Comparison of ENCODE assay signal across 26 mouse cellular contexts in the genomic region with DNA sequence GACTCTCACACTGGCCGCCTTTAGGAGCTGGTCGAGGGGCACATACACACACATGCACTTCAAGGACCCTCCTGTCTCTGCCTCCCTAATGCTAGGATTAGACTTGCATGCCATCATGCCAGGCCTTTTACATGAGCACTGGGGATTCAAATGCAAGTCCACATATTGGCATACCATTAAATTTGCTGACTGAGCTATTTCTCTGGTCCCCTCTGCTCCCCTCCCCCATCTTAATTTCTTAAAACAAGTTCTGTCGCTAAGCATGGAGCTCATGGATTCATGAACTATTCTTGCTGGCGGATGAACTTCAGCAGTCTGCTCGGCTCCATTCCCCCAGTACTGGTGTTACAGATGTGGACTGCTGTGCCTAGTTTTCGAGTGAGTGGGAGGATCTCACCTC. TPM values are rescaled to one million over a fixed set of nuclear protein-coding genes. Genes with fewer than 3 reads are reported as not detected.
DNase-seq lines count a peak whose midpoint lies in the region; TF ChIP-seq lines count a peak whose summit lies in the region.
"Had no signal": no experiment of that assay in that cellular context is flagged by ENCODE, and none has a peak within 500 bp of the region (broad histone marks: within the 10 kb centered on the region; RNA-seq: fewer than 3 reads in every experiment).

No protein-coding gene starts in this region.

- no peak overlapping the region for H3ac ChIP-seq in myocyte (ENCODE audit: control insufficient read depth, insufficient read length)

- peak; percentile 85 for DNase-seq in heart, adult 11 months
- DNase-seq in heart, postnatal 14 days: no peak
- no peak for DNase-seq in ES-E14 (ENCODE audit: low read depth, low spot score)
- no peak for DNase-seq in embryo, embryonic 11 days
- no peak for DNase-seq in T-cell, adult 2 months (ENCODE audit: low spot score)
- no peak for DNase-seq in frontal cortex, postnatal 10 days (ENCODE audit: low spot score in 2 of 2)
- DNase-seq: adrenal gland, adult 2 months; adrenal gland, postnatal 14 days; B cell, adult 2 months; gastrocnemius, postnatal 10 days; gastrocnemius, postnatal 36 days; heart, adult 18-20 months; heart, postnatal 10 days; heart, postnatal 4 days had no signal

- H3K36me3 ChIP-seq in ES-E14 (ENCODE audit: control insufficient read depth, insufficient read depth, low read length, poor library complexity, severe bottlenecking): no peaks in the 10 kb centered on the region
- H3K36me3 ChIP-seq in myocyte (ENCODE audit: control insufficient read depth, insufficient read depth): peaks cover 19% of the 10 kb centered on the region
- H3K36me3 ChIP-seq: forebrain, embryonic 12.5 days; forebrain, embryonic 15.5 days; heart, embryonic 12.5 days; heart, embryonic 15.5 days had no signal

- intact Hi-C loops in heart, postnatal 14 days (cut with DNase I): no loop called here

- H3K27me3 ChIP-seq in myocyte (ENCODE audit: control insufficient read depth, insufficient read depth, insufficient read length): no peaks in the 10 kb centered on the region
- H3K27me3 ChIP-seq: forebrain, embryonic 12.5 days; forebrain, embryonic 15.5 days; Patski had no signal

- no peak for TF ChIP-seq POLR2A in myocyte (IDR thresholded peaks at IDR 0.05; ENCODE audit: insufficient read length, low read depth)

- H3K9me3 ChIP-seq in ES-E14 (ENCODE audit: control insufficient read depth, insufficient read depth, low read depth, low read length): no peaks in the 10 kb centered on the region
- H3K9me3 ChIP-seq: forebrain, embryonic 12.5 days; forebrain, embryonic 15.5 days; heart, embryonic 12.5 days; heart, embryonic 15.5 days had no signal

- in situ Hi-C loops in ES-E14 (cut with MboI; ENCODE audit: low sequenced_read_pairs in 2 of 2, unreplicated experiment in 2 of 2): no loop called here

- H3K27ac ChIP-seq in ES-E14 (ENCODE audit: insufficient read depth, low read depth, low read length, poor library complexity, severe bottlenecking): no peak overlapping the region
- H3K27ac ChIP-seq: forebrain, embryonic 12.5 days; forebrain, embryonic 15.5 days; heart, embryonic 15.5 days; hindbrain, embryonic 14.5 days; hindbrain, postnatal 0 days had no signal

- H3K4me3 ChIP-seq in ES-E14 (ENCODE audit: insufficient read depth in 1 of 2, low read depth in 1 of 2, low read length in 2 of 2, poor library complexity in 1 of 2, severe bottlenecking in 1 of 2): no peak overlapping the region
- H3K4me3 ChIP-seq in myocyte: no peak overlapping the region
- H3K4me3 ChIP-seq: erythroblast, embryonic 14.5 days; forebrain, embryonic 12.5 days; forebrain, embryonic 15.5 days; heart, embryonic 12.5 days; heart, embryonic 15.5 days had no signal

- peak overlapping the region; percentile 36 for H3K4me2 ChIP-seq in myocyte (ENCODE audit: low read depth)
- H3K4me2 ChIP-seq: forebrain, embryonic 12.5 days; forebrain, embryonic 15.5 days; heart, embryonic 12.5 days; heart, embryonic 15.5 days; hindbrain, embryonic 14.5 days had no signal

- H3K9ac ChIP-seq in ES-E14 (ENCODE audit: insufficient read depth, low read depth, low read length, poor library complexity, severe bottlenecking): no peak overlapping the region
- H3K9ac ChIP-seq: forebrain, embryonic 12.5 days; forebrain, embryonic 15.5 days; heart, embryonic 12.5 days; heart, embryonic 15.5 days; hindbrain, embryonic 14.5 days had no signal

- peaks cover 23% of the 10 kb centered on the region for H3K79me2 ChIP-seq in myocyte (ENCODE audit: control insufficient read depth, insufficient read depth)

- no peaks in the 10 kb centered on the region for H3K4me1 ChIP-seq in ES-E14 (ENCODE audit: control insufficient read depth in 2 of 2, insufficient read depth in 2 of 2, low read length in 2 of 2, poor library complexity in 1 of 2)
- H3K4me1 ChIP-seq: forebrain, embryonic 12.5 days; forebrain, embryonic 15.5 days; heart, embryonic 12.5 days; heart, embryonic 15.5 days had no signal

TF ChIP-seq in ES-E14, 5 proteins besides CTCF, POLR2A, EP300 and RAD21:
- peak; percentile 91 for TF ChIP-seq MAFK (IDR thresholded peaks at IDR 0.05; ENCODE audit: insufficient read depth, low read depth, low read length)
- TF ChIP-seq HCFC1 (IDR thresholded peaks at IDR 0.05; ENCODE audit: borderline replicate concordance, insufficient read depth, low read length): no peak
- TF ChIP-seq ZC3H11A (IDR thresholded peaks at IDR 0.05; ENCODE audit: borderline replicate concordance, low read depth, low read length): no peak
- no peak for TF ChIP-seq ZNF384 (IDR thresholded peaks at IDR 0.05; ENCODE audit: low read depth, low read length)

TF ChIP-seq in myocyte, 11 proteins besides CTCF, POLR2A, EP300 and RAD21:
- TF ChIP-seq E2F4 (IDR thresholded peaks at IDR 0.05; ENCODE audit: insufficient read depth): no peak
- no peak for TF ChIP-seq SRF (IDR thresholded peaks at IDR 0.05; ENCODE audit: control insufficient read depth, insufficient read length, low read depth)
- TF ChIP-seq TCF12 (IDR thresholded peaks at IDR 0.05; ENCODE audit: insufficient read depth, poor library complexity, severe bottlenecking): no peak

RNA-seq across cellular contexts. Expression of a gene that starts 26.2 kb away (rescaled TPM):
- under 1 TPM in 1 of 2 experiments, not detected in 1; 0.51 TPM for total RNA-seq in heart, postnatal 14 days (2021)
- 0.05 and 0.09 TPM in 2 replicates for total RNA-seq in ES-E14 (2012; rRNA removed)
- polyA plus RNA-seq in myocyte (2012; fragmentation: generic; extraction: Trizol): 74.8 TPM
- total RNA-seq: adrenal gland, adult 2 months; adrenal gland, postnatal 14 days; adrenal gland, postnatal 4 days; common myeloid progenitor, adult 5-6 weeks; heart, adult 18-20 months had no signal
- polyA plus RNA-seq: adrenal gland, adult 2 months; erythroblast, embryonic 14.5 days; forebrain, embryonic 15.5 days; hindbrain, embryonic 14.5 days; inflammation-experienced regulatory T-cells, adult 6 months had no signal

RNA-seq across cellular contexts. Expression of a gene that starts 56.6 kb away (rescaled TPM):
- total RNA-seq in heart, postnatal 14 days (2021): 1,000 to 10,000 TPM; 7,950 to 8,027 TPM
- 0.69 and 2.5 TPM in 2 replicates for total RNA-seq in ES-E14 (2012; rRNA removed)
- polyA plus RNA-seq in myocyte (2012; fragmentation: generic; extraction: Trizol): 2,000 TPM
- total RNA-seq: common myeloid progenitor, adult 5-6 weeks had no signal
- polyA plus RNA-seq: erythroblast, embryonic 14.5 days had no signal

Comparison
In these comparisons a context has a peak if more than half of its experiments do, and no peak if none do; other contexts are left out.
1. RNA of a gene that starts 56.6 kb away (total RNA-seq): 7,950 to 8,027 TPM in heart, postnatal 14 days; 0.69 to 2.5 TPM in ES-E14; every median in the first group is over 1,000 times any median in the second.